Mouse (Mus musculus): Measurements from ENCODE around the gene Pank4. TPM values are rescaled to one million over a fixed set of nuclear protein-coding genes. Genes with fewer than 3 reads are reported as not detected.

Pank4 gene
- polyA plus RNA-seq, 1 experiment from 2014 or later: 56.5 TPM

DNA sequence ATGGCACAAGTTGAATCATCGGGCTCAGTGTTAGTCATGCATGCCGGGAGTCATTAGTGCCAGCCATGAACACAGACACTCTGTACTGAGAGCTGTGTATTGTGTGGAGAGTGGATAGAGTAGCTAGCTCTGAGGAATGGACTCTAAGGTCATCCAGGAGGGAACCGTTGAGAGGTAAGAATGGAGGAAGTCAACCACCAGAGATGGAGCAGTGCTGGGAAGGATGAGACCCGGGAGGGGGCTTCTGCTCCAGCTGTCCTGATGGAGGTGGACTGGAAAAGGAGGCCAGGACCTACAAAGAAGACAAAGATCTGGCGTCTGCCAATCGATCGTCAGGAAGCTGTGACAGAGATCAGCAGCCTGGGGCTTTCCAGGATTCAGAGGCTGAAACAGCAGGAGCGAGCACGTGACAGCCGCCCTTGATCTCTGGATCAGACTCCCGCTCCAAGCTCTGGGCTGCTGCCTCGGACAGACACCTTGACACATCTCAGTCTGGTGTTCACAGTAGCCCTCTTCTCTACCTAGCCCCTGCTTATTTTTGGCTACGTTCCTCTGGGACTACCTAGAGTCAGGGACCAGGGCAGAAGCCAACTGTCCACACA is 30.5 kb upstream of the Pank4 start:
- H3K27me3 ChIP-seq (ENCODE audit: low read depth, poor library complexity, severe bottlenecking): no peaks in the 10 kb centered on the region
- no peak overlapping the region for H3K27ac ChIP-seq
- no peak for DNase-seq (ENCODE audit: low spot score)

DNA sequence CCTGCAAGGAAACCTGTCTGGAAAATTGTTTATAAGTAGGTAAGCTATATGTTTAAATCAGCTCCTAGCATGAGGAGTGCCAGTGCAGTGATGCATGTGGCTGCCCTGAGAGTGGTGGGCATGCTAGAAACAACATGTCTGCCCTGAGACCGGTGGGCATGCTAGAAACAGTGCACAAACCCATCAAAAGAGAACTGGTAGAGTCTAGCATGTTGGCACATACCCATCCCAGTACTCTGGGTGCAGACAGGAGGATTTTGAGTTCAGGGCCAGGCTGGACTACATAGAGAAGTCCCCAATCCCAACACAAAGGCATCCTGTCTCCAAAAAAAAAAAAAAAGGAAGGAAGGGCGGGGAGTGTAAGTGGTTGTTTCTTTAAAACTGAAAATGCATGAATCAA is 29.1 kb upstream of the Pank4 start:
- H3K9me3 ChIP-seq (replicated peaks): no peaks in the 10 kb centered on the region
- no peaks in the 10 kb centered on the region for H3K27me3 ChIP-seq (ENCODE audit: low read depth, poor library complexity, severe bottlenecking)
- no peaks in the 10 kb centered on the region for H3K4me1 ChIP-seq
- no peak for DNase-seq (ENCODE audit: low spot score)
- no peak overlapping the region for H3K27ac ChIP-seq
- WGBS: 95% methylated on average over 2 of the region's 2 CpGs
- H3K4me3 ChIP-seq: no peak overlapping the region
- no peaks in the 10 kb centered on the region for H3K36me3 ChIP-seq

More for the DNA sequence above, 30.5 kb upstream of the Pank4 start:
- H3K4me3 ChIP-seq: no peak overlapping the region
- H3K9me3 ChIP-seq (replicated peaks): no peaks in the 10 kb centered on the region
- 68% methylated on average over 13 of the region's 13 CpGs for WGBS
- peaks cover 7% of the 10 kb centered on the region for H3K4me1 ChIP-seq
- no peaks in the 10 kb centered on the region for H3K36me3 ChIP-seq

DNA sequence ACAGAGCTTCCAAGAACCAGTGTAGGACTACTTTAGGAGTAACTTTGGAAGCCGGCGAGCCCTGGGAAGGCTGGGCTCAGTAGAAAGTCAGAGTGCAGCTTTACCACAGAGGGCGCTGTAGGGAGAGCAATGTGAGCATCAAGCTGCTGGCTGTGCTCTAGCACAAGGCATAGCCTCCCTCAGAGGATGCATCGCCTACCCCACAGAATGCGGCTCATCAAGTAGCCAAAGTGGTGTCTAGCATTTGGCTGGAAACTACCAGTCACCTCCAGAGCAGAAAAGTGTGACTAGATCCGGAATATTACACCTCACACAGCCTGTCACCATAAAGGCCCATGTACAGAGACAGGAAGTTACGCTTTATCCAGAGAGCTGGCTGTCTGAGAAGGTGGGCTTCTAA is 28.1 kb upstream of the Pank4 start:
- no peak overlapping the region for H3K27ac ChIP-seq
- no peak for DNase-seq (ENCODE audit: low spot score)
- H3K9me3 ChIP-seq (replicated peaks): no peaks in the 10 kb centered on the region
- no peaks in the 10 kb centered on the region for H3K36me3 ChIP-seq
- no peaks in the 10 kb centered on the region for H3K4me1 ChIP-seq
- H3K4me3 ChIP-seq: no peak overlapping the region
- H3K27me3 ChIP-seq (ENCODE audit: low read depth, poor library complexity, severe bottlenecking): no peaks in the 10 kb centered on the region
- 82% methylated on average over 7 of the region's 7 CpGs for WGBS

DNA sequence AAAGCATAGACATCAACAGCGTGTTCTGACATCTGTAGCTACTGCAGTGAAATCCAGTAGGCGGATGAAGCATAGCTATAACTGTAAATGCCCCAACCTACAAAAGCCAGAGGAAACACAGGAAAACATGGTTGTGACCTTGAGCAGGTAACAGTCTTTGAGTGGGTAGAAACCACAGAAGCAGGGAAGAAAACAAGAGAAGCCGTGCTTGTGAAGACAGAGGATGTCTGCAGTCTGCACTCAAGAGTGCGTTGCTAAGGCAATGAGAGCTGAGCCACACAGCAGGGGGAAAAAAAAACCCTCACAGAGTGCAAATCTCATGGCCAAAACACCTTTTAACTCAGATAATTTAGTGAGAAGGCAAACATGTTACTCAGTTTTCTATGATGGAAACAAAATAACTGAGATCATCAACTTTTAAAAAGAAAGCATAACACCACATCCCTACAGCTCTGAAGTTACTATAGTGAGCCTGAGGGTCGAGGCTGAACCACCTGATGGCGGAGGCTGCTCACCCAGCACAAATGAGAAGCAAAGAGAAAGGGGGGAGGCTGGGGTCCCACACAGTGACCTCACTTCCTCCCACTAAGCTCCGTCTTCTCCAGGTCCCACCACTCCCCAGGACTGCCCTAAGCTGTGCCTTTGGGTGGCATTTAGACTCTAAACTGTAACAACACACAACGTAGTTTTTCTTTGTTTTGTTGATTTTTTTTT is 27.2 kb upstream of the Pank4 start:
- Histone ChIP-seq H3K27me3 (ENCODE audit: low read depth, poor library complexity, severe bottlenecking) (no peaks in the 10 kb centered on the region), H3K9me3 (replicated peaks) (no peaks in the 10 kb centered on the region), H3K4me1 (no peaks in the 10 kb centered on the region), H3K27ac (no peak overlapping the region), H3K4me3 (no peak overlapping the region), H3K36me3 (no peaks in the 10 kb centered on the region)
- WGBS: 74% methylated on average over 8 of the region's 8 CpGs
- DNase-seq (ENCODE audit: low spot score): no peak

DNA sequence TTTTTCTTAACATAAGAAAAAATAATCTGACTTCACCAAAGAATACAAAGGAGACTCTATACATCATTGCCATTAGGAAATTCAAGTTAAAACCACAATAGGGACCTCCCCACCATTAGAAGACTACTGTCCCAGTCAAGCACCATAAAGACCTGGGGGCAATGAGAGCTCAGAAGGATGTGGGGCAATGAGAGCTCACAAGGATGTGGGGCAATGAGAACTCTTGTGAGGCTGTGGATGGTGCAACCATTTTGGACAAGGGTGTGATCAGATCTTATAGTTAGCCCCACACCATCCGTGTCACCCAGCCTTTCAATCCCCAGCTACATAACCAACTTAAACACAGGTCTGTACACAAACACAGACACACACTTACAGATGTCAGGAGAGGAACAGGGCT is 26.2 kb upstream of the Pank4 start:
- no peaks in the 10 kb centered on the region for H3K9me3 ChIP-seq (replicated peaks)
- DNase-seq (ENCODE audit: low spot score): no peak
- H3K4me1 ChIP-seq: no peaks in the 10 kb centered on the region
- no peak overlapping the region for H3K4me3 ChIP-seq
- H3K27me3 ChIP-seq (ENCODE audit: low read depth, poor library complexity, severe bottlenecking): no peaks in the 10 kb centered on the region
- no peaks in the 10 kb centered on the region for H3K36me3 ChIP-seq
- H3K27ac ChIP-seq: no peak overlapping the region
- 74% methylated on average over 1 of the region's 1 CpGs for WGBS

DNA sequence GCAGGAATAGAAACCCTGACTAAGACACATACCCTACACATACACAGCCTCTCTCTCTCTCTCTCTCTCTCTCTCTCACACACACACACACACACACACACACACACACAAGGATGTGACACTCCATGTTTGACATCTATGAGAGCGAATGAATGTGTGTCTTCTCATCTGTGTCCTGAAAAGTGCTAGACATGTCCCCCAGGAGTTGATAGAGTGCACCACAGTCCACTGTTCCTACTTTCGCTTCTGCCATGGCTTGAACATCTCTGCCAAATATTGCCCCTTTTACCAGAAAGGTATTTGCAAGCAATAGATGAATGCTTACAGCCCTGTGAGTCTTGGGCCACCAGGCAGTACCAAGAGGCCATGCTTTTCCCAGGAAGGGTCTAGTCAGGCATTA is 23.8 kb upstream of the Pank4 start:
- no peak for DNase-seq (ENCODE audit: low spot score)
- Histone ChIP-seq H3K36me3 (no peaks in the 10 kb centered on the region), H3K27me3 (ENCODE audit: low read depth, poor library complexity, severe bottlenecking) (no peaks in the 10 kb centered on the region), H3K4me3 (no peak overlapping the region), H3K9me3 (replicated peaks) (no peaks in the 10 kb centered on the region), H3K27ac (no peak overlapping the region), H3K4me1 (peaks cover 2% of the 10 kb centered on the region; the same call in 1 of the 2 replicates)
- 94% methylated on average over 2 of the region's 2 CpGs for WGBS

DNA sequence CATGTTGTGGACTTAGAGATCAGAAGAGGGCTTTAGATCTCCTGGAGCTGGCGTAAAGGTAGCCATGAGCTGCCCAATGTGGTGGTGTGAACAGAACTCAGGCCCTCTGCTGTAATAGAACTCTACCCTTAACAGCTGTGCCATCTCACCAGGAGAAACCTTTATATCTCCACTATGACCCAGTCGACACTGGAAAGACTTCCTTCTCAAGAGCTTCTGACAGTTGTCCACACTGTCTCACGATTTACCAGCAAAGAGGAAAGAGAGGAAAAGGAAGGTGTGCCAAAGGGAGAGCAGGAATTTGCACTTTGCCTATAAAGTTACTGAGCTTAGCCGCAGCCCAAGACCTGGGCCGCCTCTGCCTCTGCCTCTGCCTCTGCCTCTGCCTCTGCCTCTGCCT is 22.1 kb upstream of the Pank4 start:
- 92% methylated on average over 5 of the region's 5 CpGs for WGBS

DNA sequence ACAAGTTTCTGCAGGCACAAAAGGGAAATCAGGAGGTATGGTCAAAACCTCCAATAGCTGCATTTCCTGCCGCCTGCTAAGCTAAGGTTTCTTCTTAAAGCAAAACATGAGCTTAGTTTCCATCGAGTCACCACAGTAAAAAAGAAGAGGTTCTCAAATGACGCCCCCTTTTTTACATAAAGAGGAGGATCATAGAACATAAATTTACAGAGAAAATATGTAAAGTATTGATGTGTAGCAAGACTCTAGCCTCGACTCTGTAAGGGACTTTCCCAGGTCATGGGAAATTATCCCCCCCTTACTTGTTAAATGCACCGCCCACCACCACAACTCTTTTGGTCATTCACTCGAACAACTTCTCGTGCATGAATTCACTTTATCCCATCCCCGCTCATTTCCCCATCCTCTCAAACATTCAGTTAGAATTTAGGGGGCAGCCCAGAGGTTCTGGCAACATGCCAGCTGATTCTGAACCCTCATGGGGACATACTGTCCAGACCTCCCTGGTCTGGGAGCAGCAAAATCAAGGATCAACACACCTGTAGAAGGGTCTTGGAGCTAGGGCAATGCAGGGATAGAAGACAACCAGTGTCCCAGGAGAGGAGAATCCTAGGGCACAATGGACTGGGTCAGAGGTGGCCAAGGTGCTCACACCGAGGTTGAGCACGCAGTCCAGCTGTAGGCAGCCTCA is 21.1 kb upstream of the Pank4 start:
- WGBS: 86% methylated on average over 10 of the region's 10 CpGs

More for the DNA sequence above, 22.1 kb upstream of the Pank4 start:
- no peak overlapping the region for H3K27ac ChIP-seq
- H3K4me3 ChIP-seq: no peak overlapping the region
- no peaks in the 10 kb centered on the region for H3K36me3 ChIP-seq
- no peaks in the 10 kb centered on the region for H3K27me3 ChIP-seq (ENCODE audit: low read depth, poor library complexity, severe bottlenecking)
- DNase-seq (ENCODE audit: low spot score): no peak
- peaks cover 18% of the 10 kb centered on the region for H3K4me1 ChIP-seq
- no peaks in the 10 kb centered on the region for H3K9me3 ChIP-seq (replicated peaks)

DNA sequence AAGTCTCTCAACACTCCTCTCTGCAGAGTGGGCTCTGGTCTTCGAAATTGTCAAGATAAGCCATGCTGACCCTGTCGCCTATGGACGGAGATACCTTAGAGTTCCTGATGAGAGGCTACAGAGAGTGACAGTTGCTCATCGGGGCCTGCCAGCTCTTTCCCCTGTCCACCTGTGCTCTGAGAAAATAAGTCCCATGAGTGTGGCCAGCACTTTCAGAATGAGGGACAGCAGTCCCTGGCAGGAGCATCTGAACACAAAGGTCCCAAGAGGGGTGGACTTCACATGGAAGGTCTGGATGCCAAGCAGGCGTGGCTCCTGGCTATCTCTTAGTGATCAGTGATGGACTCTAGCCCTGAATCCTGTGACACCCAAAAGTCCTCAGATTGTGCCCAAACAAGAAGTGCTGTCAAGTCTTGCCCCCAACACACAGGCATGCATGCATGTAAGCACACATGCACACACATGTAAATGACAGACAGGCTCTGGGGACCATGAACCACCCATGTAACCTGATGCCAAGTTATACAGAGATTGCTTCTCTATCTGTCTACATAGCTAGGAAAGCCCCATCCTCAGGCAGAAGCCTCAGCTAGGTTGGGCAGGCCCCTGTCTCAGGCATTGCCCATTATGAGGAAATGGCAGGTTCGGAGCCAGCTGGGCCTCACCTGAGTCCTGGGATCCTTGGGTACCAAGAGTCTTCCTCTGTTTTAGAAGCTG is 20.4 kb upstream of the Pank4 start:
- H3K27me3 ChIP-seq (ENCODE audit: low read depth, poor library complexity, severe bottlenecking): peaks cover 6% of the 10 kb centered on the region
- no peaks in the 10 kb centered on the region for H3K9me3 ChIP-seq (replicated peaks)
- 85% methylated on average over 6 of the region's 6 CpGs for WGBS
- peaks cover 18% of the 10 kb centered on the region for H3K4me1 ChIP-seq
- DNase-seq (ENCODE audit: low spot score): no peak
- H3K4me3 ChIP-seq: no peak overlapping the region
- H3K27ac ChIP-seq: peak overlapping the region; percentile 12; the same call in 1 of the 2 replicates
- H3K36me3 ChIP-seq: no peaks in the 10 kb centered on the region

More for the DNA sequence above, 21.1 kb upstream of the Pank4 start:
- H3K27me3 ChIP-seq (ENCODE audit: low read depth, poor library complexity, severe bottlenecking): no peaks in the 10 kb centered on the region
- no peak overlapping the region for H3K4me3 ChIP-seq
- no peaks in the 10 kb centered on the region for H3K9me3 ChIP-seq (replicated peaks)
- H3K36me3 ChIP-seq: no peaks in the 10 kb centered on the region
- H3K4me1 ChIP-seq: peaks cover 18% of the 10 kb centered on the region
- DNase-seq (ENCODE audit: low spot score): no peak
- no peak overlapping the region for H3K27ac ChIP-seq

DNA sequence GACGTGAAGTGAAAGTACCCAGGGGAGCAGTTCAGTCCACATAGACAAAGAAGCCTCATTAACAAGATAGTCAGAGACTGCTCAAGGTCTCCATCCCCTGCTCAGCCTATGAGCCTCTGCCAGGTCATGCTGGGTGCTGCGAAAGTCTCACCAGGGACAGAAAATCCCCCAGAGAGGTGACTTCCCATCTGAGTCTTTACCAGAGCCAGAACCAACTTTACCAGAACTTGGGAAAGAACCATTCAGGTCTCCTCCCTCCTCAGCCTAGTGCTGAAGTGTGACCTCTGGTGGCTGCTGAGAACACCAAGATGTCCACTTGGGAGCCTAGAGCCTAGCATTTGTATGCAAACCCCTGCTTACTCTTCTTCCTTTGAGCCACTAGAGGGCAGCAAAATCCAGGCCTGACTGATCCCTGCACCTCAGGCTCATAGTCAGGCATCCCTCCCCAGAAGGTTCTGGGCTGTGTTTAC is 19.8 kb upstream of the Pank4 start:
- Histone ChIP-seq H3K4me3 (no peak overlapping the region), H3K27ac (peak overlapping the region; percentile 12; the same call in 1 of the 2 replicates), H3K4me1 (peaks cover 22% of the 10 kb centered on the region), H3K27me3 (ENCODE audit: low read depth, poor library complexity, severe bottlenecking) (peaks cover 12% of the 10 kb centered on the region), H3K9me3 (replicated peaks) (no peaks in the 10 kb centered on the region), H3K36me3 (no peaks in the 10 kb centered on the region)
- 19% methylated on average over 2 of the region's 2 CpGs for WGBS
- DNase-seq (ENCODE audit: low spot score): peak; percentile 74

DNA sequence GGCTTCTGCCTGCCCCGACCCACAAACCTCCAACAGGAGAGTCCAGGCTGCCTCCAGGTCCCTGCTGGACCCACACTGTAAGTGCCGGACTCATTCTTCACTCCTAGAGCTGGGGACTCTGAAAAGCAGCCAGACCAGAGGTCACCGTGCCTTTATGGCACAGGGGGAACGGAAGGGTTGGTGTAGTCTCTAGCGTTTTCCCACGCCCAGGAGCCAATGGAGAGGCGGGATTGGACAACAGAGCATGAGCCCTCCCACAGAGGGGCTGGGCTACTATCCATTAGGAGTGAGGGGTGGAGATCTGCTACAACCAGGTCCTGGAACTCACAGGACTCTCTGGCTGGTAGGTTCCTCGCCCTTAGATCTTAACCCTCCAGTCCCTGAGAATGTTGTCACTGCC is 17.6 kb upstream of the Pank4 start:
- DNase-seq (ENCODE audit: low spot score): peak; percentile 75
- Histone ChIP-seq H3K36me3 (no peaks in the 10 kb centered on the region), H3K4me1 (peaks cover 26% of the 10 kb centered on the region), H3K27ac (peak overlapping the region; percentile 68), H3K4me3 (peak overlapping the region; percentile 35), H3K27me3 (ENCODE audit: low read depth, poor library complexity, severe bottlenecking) (peaks cover 34% of the 10 kb centered on the region), H3K9me3 (replicated peaks) (no peaks in the 10 kb centered on the region)
- 1% methylated on average over 8 of the region's 8 CpGs for WGBS

DNA sequence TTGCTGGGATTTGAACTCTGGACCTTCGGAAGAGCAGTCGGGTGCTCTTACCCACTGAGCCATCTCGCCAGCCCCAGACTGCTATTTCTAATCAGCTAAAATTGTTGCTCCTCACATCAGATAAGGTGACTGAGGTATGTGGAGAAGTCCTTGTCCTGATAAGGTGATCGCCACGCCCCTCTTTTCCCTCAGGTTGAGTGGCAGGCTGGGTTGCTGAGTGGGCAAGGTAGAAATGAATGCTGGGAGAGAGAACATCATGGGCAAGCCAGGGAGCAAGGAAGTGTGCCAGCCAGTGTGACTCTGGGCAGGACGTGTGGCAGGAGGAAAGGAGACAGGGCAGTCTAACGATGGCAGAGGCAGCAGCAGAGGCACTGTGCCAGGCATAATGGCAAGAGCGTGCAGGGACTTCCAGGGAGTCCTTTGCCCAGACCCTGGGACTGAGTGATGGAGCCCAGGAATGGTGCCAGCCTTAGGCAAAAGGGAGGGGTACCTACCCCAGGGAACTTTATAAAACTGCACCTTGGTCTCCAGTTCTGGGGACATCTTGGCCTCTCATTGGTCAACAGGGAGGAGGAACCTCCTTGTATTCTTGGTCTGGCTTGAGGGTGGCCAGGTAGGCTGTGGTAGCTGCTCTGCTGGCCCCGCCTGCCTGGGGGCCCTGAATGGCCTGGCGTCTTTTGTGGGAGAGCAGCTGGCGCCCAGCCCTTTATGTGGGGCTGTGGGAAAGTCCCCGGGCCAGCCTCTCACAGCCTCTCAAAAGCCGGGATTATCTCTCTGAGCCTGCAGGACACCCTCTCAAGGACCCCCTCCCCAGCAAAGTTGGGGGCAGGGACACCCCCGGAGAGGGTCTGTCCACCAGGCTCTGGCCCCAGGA is 15.6 kb upstream of the Pank4 start:
- H3K9me3 ChIP-seq (replicated peaks): no peaks in the 10 kb centered on the region
- H3K4me1 ChIP-seq: peaks cover 35% of the 10 kb centered on the region
- H3K4me3 ChIP-seq: no peak overlapping the region
- 59% methylated on average over 14 of the region's 14 CpGs for WGBS
- DNase-seq (ENCODE audit: low spot score): no peak
- H3K36me3 ChIP-seq: no peaks in the 10 kb centered on the region
- H3K27me3 ChIP-seq (ENCODE audit: low read depth, poor library complexity, severe bottlenecking): peaks cover 54% of the 10 kb centered on the region
- no peak overlapping the region for H3K27ac ChIP-seq

All from limb, embryonic 10.5 days (tissue).